Mouse (Mus musculus) G1E (cell line): ENCODE data around the gene Mad1l1.

Experiments
- CTCF ChIP-seq: IDR thresholded peaks from 2 replicates; pipeline ENCODE4 v1.5.1; 2012; ENCODE audit warnings: low read depth, low read length, inconsistent platforms, mixed read lengths
- TAL1 ChIP-seq: conservative IDR thresholded peaks from 2 replicates; pipeline ENCODE4 v1.6.1; 2012; ENCODE audit warnings: low read depth, low read length, inconsistent platforms, mixed read lengths

GRCm38 (mm10) chr5:140140214-140140613 lies 181.1 kb downstream of the Mad1l1 start:
- TF ChIP-seq CTCF (peak; percentile 29; the same call in 1 of the 2 replicates), TAL1 (no peak)
